Mouse (Mus musculus) c-Kit-positive CD71-negative TER-119-negative erythroid progenitor cells, embryonic 14.5 days (primary cell): ENCODE data around the gene Atf6b.

ENCODE experiments used
- DNase-seq: peaks from one replicate; pipeline ENCODE4 v3.0.0-alpha.2; 2013; ENCODE audit warnings: low read depth

Atf6b gene

GRCm38 (mm10) chr17:34627093-34627942 is 19.6 kb upstream of the Atf6b start:
- no peak for DNase-seq

- DNase-seq: no peak
Observed at GRCm38 (mm10) chr17:34627943-34628643, 18.9 kb upstream of the Atf6b start, which contains the start of gene Ppt2. Gene Ppt2, minus strand, starts transcription at chr17:34628510.

GRCm38 (mm10) chr17:34628644-34628967 is 18.3 kb upstream of the Atf6b start:
- no peak for DNase-seq

GRCm38 (mm10) chr17:34629221-34629751 is 17.7 kb upstream of the Atf6b start, which contains the start of gene Prrt1:
Gene Prrt1, plus strand, starts transcription at chr17:34629533.
- no peak for DNase-seq

GRCm38 (mm10) chr17:34629796-34630603 is 16.9 kb upstream of the Atf6b start:
- no peak for DNase-seq

GRCm38 (mm10) chr17:34630761-34631301 is 16.1 kb upstream of the Atf6b start:
- no peak for DNase-seq

GRCm38 (mm10) chr17:34631647-34632046 is 15.3 kb upstream of the Atf6b start:
- no peak for DNase-seq

- no peak for DNase-seq
Observed at GRCm38 (mm10) chr17:34632261-34632691, 14.7 kb upstream of the Atf6b start.

- no peak for DNase-seq
Observed at GRCm38 (mm10) chr17:34635671-34636070, 11.3 kb upstream of the Atf6b start.

GRCm38 (mm10) chr17:34637459-34637858 is 9.5 kb upstream of the Atf6b start:
- no peak for DNase-seq

- no peak for DNase-seq
Observed at GRCm38 (mm10) chr17:34639461-34640255, 7.3 kb upstream of the Atf6b start.

- no peak for DNase-seq
Observed at GRCm38 (mm10) chr17:34640778-34641601, 6.0 kb upstream of the Atf6b start.

- no peak for DNase-seq
Observed at GRCm38 (mm10) chr17:34641945-34642344, 5.0 kb upstream of the Atf6b start.

- no peak for DNase-seq
Observed at GRCm38 (mm10) chr17:34643379-34643778, 3.6 kb upstream of the Atf6b start.

- no peak for DNase-seq
Observed at GRCm38 (mm10) chr17:34643944-34644343, 3.0 kb upstream of the Atf6b start.

GRCm38 (mm10) chr17:34644608-34645007 is 2.3 kb upstream of the Atf6b start, which contains the start of gene Fkbpl:
Gene Fkbpl, plus strand, starts transcription at chr17:34644764.
- DNase-seq: peak; percentile 99

- DNase-seq: no peak
Observed at GRCm38 (mm10) chr17:34645256-34645829, 1.6 kb upstream of the Atf6b start.

- DNase-seq: no peak
Observed at GRCm38 (mm10) chr17:34645831-34646511, 975 bp upstream of the Atf6b start.
